Comparison of ENCODE assay signal across 19 mouse cellular contexts in genomic region chr13:73757362-73757761, GRCm38 (mm10). TPM values are rescaled to one million over a fixed set of nuclear protein-coding genes. Genes with fewer than 3 reads are reported as not detected.
"Had no signal": no experiment of that assay in that cellular context is flagged by ENCODE, and none has a peak within 500 bp of the region (broad histone marks: within the 10 kb centered on the region; RNA-seq: fewer than 3 reads in every experiment).

No protein-coding gene starts in this region.

- H3K4me1 ChIP-seq: kidney, embryonic 15.5 days; limb, embryonic 10.5 days; midbrain, embryonic 12.5 days; midbrain, embryonic 15.5 days had no signal

- H3K4me2 ChIP-seq: kidney, embryonic 15.5 days; limb, embryonic 13.5 days; lung, embryonic 14.5 days; midbrain, embryonic 12.5 days; midbrain, embryonic 15.5 days; neural tube, embryonic 13.5 days had no signal

- H3K36me3 ChIP-seq: kidney, embryonic 15.5 days; limb, embryonic 10.5 days; limb, embryonic 13.5 days; midbrain, embryonic 12.5 days; midbrain, embryonic 15.5 days; neural tube, embryonic 13.5 days had no signal

- H3K9ac ChIP-seq: kidney, embryonic 15.5 days; limb, embryonic 13.5 days; liver, embryonic 14.5 days; liver, postnatal 0 days; lung, embryonic 14.5 days; midbrain, embryonic 12.5 days; midbrain, embryonic 15.5 days; neural tube, embryonic 13.5 days had no signal

- H3K9me3 ChIP-seq: kidney, embryonic 15.5 days; limb, embryonic 10.5 days; limb, embryonic 13.5 days; midbrain, embryonic 12.5 days; midbrain, embryonic 15.5 days; neural tube, embryonic 13.5 days had no signal

- DNase-seq: layer of hippocampus, adult 9-11 months; liver; liver, postnatal 0 days; lung, embryonic 14.5 days; thymus, adult 2 months; thymus, postnatal 14 days; thymus, postnatal 4 days had no signal

- ATAC-seq: lung, postnatal 0 days; midbrain, embryonic 15.5 days had no signal

- H3K27me3 ChIP-seq: kidney, embryonic 15.5 days; limb, embryonic 13.5 days; midbrain, embryonic 15.5 days; neural tube, embryonic 13.5 days had no signal

- H3K4me3 ChIP-seq: kidney, embryonic 15.5 days; layer of hippocampus, adult 2 months; limb, embryonic 10.5 days; limb, embryonic 13.5 days; midbrain, embryonic 12.5 days; midbrain, embryonic 15.5 days; neural tube, embryonic 13.5 days had no signal

- H3K27ac ChIP-seq: kidney, embryonic 15.5 days; layer of hippocampus, adult 2 months; limb, embryonic 10.5 days; limb, embryonic 13.5 days; liver, embryonic 14.5 days; macrophage; midbrain, embryonic 12.5 days; midbrain, embryonic 15.5 days; neural tube, embryonic 13.5 days; stomach, postnatal 0 days had no signal

RNA-seq across cellular contexts. Expression of gene Slc6a19, which starts 52.7 kb away (rescaled TPM):
- polyA plus RNA-seq: limb, embryonic 10.5 days; lung, postnatal 0 days; stomach, embryonic 14.5 days had no signal
